Mouse (Mus musculus): ENCODE measurements at regions not wholly inside any gene's neighbourhood (a gene's known extent, or its start where the extent isn't known, plus 50 kb on each side); places are given as distances from the start of the nearest gene placed in this dataset.

DNA sequence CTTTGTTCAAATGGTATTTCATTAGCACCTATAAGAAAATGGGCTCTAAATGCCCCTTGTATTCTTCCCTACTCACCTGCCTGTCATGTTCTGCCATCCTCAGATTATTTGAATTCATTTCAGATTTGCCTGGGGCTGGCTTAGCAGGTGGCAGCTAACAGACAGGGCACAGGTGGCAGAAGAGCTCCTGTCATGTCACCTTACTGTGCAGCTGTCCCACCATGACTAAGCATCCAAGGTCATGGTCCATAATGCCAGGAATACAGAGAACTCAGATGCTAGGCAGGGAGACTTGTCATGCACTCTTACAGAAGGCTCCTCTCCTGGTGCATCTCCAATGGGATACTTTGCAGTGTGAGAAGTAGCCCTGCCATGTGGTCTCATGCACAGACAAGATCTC, 458.7 kb downstream of the Tmem135 start:
- DNase-seq = no peak

DNA sequence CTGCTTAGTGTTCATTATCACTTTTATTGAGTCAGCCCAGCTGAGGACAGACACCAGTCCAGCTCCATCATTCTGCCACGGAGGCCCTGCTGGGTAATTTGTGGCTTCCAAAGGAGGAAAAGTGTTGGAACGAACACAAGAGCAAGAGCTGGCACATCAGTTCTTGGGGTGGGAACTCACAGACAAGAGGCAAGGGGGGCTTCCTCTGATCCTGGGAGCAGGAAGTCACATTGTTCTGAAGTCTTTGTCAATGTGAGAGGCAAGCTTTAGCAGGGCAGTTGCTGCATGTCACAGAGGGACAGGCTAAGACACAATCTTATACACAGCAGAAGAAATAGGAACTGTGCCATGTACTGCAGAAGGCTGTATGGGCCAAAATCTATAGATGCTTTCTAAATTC, 459.1 kb downstream of the Tmem135 start:
- DNase-seq = no peak

DNA sequence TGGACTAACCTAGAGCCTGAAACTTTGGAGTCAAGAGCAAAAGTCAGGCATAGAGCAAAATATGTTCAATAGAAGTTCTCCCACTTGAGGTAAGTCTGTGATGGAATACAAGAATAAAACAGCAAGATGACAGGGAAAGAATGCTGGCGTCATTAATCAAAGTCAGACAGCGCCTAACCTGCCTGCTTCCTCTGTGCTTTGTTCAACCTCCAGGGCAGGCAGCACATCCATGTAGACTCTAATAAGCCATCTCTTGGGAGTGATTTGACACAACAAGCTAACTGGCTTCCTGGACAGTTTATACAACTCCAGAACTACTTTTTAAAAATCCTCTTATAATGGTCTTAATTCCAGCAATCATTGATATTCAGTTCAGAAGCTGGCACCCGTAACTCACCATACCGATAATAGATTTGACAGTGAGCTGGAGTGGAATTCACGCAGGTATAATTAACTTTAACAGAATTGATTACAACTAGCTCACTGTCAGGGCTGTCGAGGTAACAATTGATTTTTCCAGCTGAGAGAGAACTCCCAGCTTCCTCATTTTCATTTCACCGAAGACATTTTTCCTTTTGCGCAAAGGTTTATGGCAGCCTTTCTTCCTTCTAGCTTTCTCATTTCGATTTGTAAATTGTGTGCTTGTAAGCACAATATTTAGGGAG, 462.6 kb downstream of the Tmem135 start:
- no peak for DNase-seq

DNA sequence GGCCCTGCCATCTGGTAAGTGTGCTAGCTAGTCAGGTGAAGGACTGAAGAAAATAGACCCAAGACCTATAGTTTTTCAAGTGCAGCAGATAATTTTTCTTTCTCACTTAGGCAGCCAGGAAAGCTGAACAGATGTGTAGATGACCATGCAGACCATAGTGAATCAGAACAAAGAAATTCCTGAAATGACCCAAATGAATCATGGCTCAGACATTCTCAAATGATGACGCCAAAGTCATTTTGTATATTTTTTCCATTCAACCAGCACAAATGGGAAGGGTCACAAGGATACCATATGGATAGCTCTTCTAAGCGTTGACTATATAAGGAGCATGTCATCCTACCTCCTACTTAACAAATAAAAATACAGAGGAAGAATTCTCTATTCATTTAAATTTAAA, 463.8 kb downstream of the Tmem135 start:
- DNase-seq = no peak

DNA sequence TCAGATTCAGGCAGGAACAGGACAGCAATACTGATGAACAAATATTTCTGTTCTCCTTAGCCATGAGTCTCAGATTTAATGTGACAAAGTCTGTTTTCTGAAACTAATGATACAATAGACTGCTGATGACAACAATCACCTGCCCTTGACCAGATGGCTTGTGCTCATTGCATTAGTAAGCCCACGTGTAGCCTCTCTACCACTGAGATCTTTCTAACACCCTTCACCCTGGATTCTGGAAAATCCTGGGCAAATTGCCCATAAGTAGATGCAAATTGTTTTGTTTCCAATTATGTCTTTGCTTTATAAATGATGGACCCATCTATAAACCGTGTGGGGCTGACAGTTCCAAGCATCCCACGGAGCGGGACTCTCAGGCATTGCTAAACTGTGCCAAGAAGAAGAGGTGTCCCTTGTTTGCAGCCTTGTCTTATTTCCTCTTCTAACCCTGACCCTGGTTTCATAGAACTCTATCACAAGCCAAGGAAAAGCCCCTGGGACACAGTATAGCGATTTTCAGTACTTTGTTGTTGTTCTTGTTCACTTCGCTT, 475.7 kb downstream of the Tmem135 start:
- DNase-seq = no peak

All from embryo, embryonic 11 days (tissue).